Mouse (Mus musculus) heart, adult 2 months (tissue): ENCODE data around the gene Mtrr.

Source experiments
- CTCF ChIP-seq: fragments of 200-600 bp; IDR thresholded peaks from 2 replicates; pipeline ENCODE4 v1.8.1; 2022; ENCODE audit warnings: antibody characterized with exemption, mild to moderate bottlenecking, moderate library complexity
- EP300 ChIP-seq: fragments of 200-500 bp; IDR thresholded peaks from 2 replicates; pipeline ENCODE4 v1.6.1; 2011; ENCODE audit warnings: low read depth, low read length, control low read depth; ENCODE audit not compliant: insufficient read depth
- POLR2A ChIP-seq: fragments of 200-500 bp; IDR thresholded peaks from 2 replicates; pipeline ENCODE4 v1.6.1; 2011; ENCODE audit warnings: mild to moderate bottlenecking, low read depth, low read length, control low read depth; ENCODE audit not compliant: insufficient read depth

DNA sequence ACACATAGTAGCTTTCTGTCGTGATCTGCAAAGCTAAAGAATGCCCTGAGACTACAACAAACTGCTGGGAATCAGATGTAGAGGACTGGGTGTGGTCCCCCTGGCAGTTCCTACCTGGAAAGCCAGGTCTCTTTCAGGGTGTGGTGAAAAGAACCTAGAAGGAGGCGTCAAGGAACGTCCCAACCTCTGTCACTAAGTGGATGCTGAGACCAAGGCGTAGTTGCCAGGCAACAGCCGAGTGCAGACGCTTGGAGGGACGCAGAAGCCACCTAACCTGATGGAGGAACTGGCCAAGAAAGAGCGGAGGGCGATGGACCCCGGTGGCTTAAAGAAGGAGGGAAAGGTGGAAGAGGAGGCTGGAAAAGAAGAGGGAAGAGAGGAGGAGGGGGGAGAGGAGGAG, 15.2 kb upstream of the Mtrr start, which contains the start of gene 1700001L19Rik:
- no peak for TF ChIP-seq POLR2A
- no peak for TF ChIP-seq CTCF
- TF ChIP-seq EP300, result no peak
